Mouse (Mus musculus) kidney, embryonic 15.5 days (tissue): ENCODE results near the gene Agr2. TPM values are rescaled to one million over a fixed set of nuclear protein-coding genes. Genes with fewer than 3 reads are reported as not detected.

ENCODE experiments used
- ATAC-seq: fragments of 200-750 bp; cut with Nextera tagmentation; replicated peaks from 2 replicates; pipeline ENCODE4 v1.8.0; 2017; ENCODE audit warnings: moderate TSS enrichment; ENCODE audit not compliant: low FRiP score
- H3K27ac ChIP-seq: fragments of 300-500 bp; sonication (generic); 2 replicates; pipeline ENCODE4 v1.5.1; 2015; ENCODE audit warnings: mild to moderate bottlenecking, inconsistent platforms
- H3K27me3 ChIP-seq: fragments of 300-500 bp; sonication (generic); 2 replicates; pipeline ENCODE4 v1.6.1; 2015; ENCODE audit warnings: inconsistent platforms
- H3K36me3 ChIP-seq: fragments of 300-500 bp; sonication (generic); 2 replicates; pipeline ENCODE4 v1.6.1; 2015; ENCODE audit warnings: inconsistent platforms
- H3K4me1 ChIP-seq: fragments of 300-500 bp; sonication (generic); 2 replicates; pipeline ENCODE4 v1.6.1; 2015; ENCODE audit warnings: inconsistent platforms
- H3K4me2 ChIP-seq: fragments of 300-500 bp; sonication (generic); 2 replicates; pipeline ENCODE4 v1.6.1; 2015; ENCODE audit warnings: moderate library complexity, mild to moderate bottlenecking, inconsistent platforms
- H3K4me3 ChIP-seq: fragments of 300-500 bp; sonication (generic); replicated peaks from 2 replicates; pipeline ENCODE4 v1.5.1; 2015; ENCODE audit warnings: mild to moderate bottlenecking, inconsistent platforms
- H3K9ac ChIP-seq: fragments of 300-500 bp; sonication (generic); 2 replicates; pipeline ENCODE4 v1.6.1; 2015; ENCODE audit warnings: mild to moderate bottlenecking, inconsistent platforms
- H3K9me3 ChIP-seq: fragments of 300-500 bp; sonication (generic); replicated peaks from 2 replicates; pipeline ENCODE4 v1.6.1; 2016; ENCODE audit warnings: inconsistent platforms
- WGBS: fragments of 180-500 bp; shearing (Covaris S2); methylation state at CpG from one replicate; pipeline ENCODE4 v1.1.7; 2015; ENCODE audit warnings: mixed read lengths; 5-methylcytosine and 5-hydroxymethylcytosine counted together
- polyA plus RNA-seq: library from polyadenylated mRNA; unstranded; fragments of >200 nt; fragmentation: Nextera tagmentation; extraction: Ambion mirVana; gene quantifications from 2 replicates; pipeline ENCODE4 v1.2.1, GENCODE M21; 2015

Agr2 gene
- polyA plus RNA-seq, 1 experiment from 2014 or later: 1.4 TPM

- no peak for ATAC-seq
- peaks cover 20% of the 10 kb centered on the region for H3K4me1 ChIP-seq
- no peak overlapping the region for H3K9ac ChIP-seq
- no peak overlapping the region for H3K4me2 ChIP-seq
- H3K9me3 ChIP-seq: no peaks in the 10 kb centered on the region
- no peak overlapping the region for H3K4me3 ChIP-seq
- no peaks in the 10 kb centered on the region for H3K36me3 ChIP-seq
- H3K27ac ChIP-seq: no peak overlapping the region
- H3K27me3 ChIP-seq: no peaks in the 10 kb centered on the region
Observed at GRCm38 (mm10) chr12:35994098-35994497, 1.4 kb downstream of the Agr2 start.

- peaks cover 20% of the 10 kb centered on the region for H3K4me1 ChIP-seq
- no peak overlapping the region for H3K4me3 ChIP-seq
- no peak for ATAC-seq
- no peaks in the 10 kb centered on the region for H3K27me3 ChIP-seq
- H3K27ac ChIP-seq: no peak overlapping the region
- no peaks in the 10 kb centered on the region for H3K9me3 ChIP-seq
- H3K36me3 ChIP-seq: no peaks in the 10 kb centered on the region
- no peak overlapping the region for H3K9ac ChIP-seq
- 42% methylated on average over 5 of the region's 5 CpGs for WGBS
- no peak overlapping the region for H3K4me2 ChIP-seq
Observed at GRCm38 (mm10) chr12:35995799-35996198, 3.1 kb downstream of the Agr2 start.

GRCm38 (mm10) chr12:36004714-36005113 is 12.0 kb downstream of the Agr2 start:
- no peak overlapping the region for H3K9ac ChIP-seq
- no peaks in the 10 kb centered on the region for H3K27me3 ChIP-seq
- H3K27ac ChIP-seq: no peak overlapping the region
- no peak overlapping the region for H3K4me2 ChIP-seq
- H3K36me3 ChIP-seq: no peaks in the 10 kb centered on the region
- WGBS: 70% methylated on average over 4 of the region's 4 CpGs
- no peak overlapping the region for H3K4me3 ChIP-seq
- no peaks in the 10 kb centered on the region for H3K9me3 ChIP-seq
- no peak for ATAC-seq
- peaks cover 27% of the 10 kb centered on the region for H3K4me1 ChIP-seq

GRCm38 (mm10) chr12:36007581-36007980 is 14.9 kb downstream of the Agr2 start:
- no peak overlapping the region for H3K27ac ChIP-seq
- peaks cover 13% of the 10 kb centered on the region for H3K4me1 ChIP-seq
- no peaks in the 10 kb centered on the region for H3K9me3 ChIP-seq
- 75% methylated on average over 2 of the region's 2 CpGs for WGBS
- H3K9ac ChIP-seq: no peak overlapping the region
- H3K4me2 ChIP-seq: no peak overlapping the region
- no peaks in the 10 kb centered on the region for H3K36me3 ChIP-seq
- no peaks in the 10 kb centered on the region for H3K27me3 ChIP-seq
- ATAC-seq: no peak
- H3K4me3 ChIP-seq: no peak overlapping the region

GRCm38 (mm10) chr12:36008364-36009047 is 15.8 kb downstream of the Agr2 start:
- WGBS: 39% methylated on average over 6 of the region's 6 CpGs
- no peaks in the 10 kb centered on the region for H3K9me3 ChIP-seq
- H3K36me3 ChIP-seq: no peaks in the 10 kb centered on the region
- no peaks in the 10 kb centered on the region for H3K27me3 ChIP-seq
- H3K4me2 ChIP-seq: no peak overlapping the region
- no peak for ATAC-seq
- peaks cover 12% of the 10 kb centered on the region for H3K4me1 ChIP-seq
- H3K9ac ChIP-seq: no peak overlapping the region
- H3K4me3 ChIP-seq: no peak overlapping the region
- H3K27ac ChIP-seq: 0 out of 2 replicates have a peak overlapping the region, but pooled peaks have one; percentile 37

GRCm38 (mm10) chr12:36013216-36013910 is 20.7 kb downstream of the Agr2 start:
- 64% methylated on average over 7 of the region's 7 CpGs for WGBS
- Histone ChIP-seq H3K4me3 (no peak overlapping the region), H3K4me1 (peaks cover 7% of the 10 kb centered on the region), H3K9me3 (no peaks in the 10 kb centered on the region), H3K9ac (no peak overlapping the region), H3K36me3 (peaks cover 8% of the 10 kb centered on the region), H3K27ac (no peak overlapping the region), H3K4me2 (no peak overlapping the region), H3K27me3 (no peaks in the 10 kb centered on the region)
- no peak for ATAC-seq

- no peak for ATAC-seq
- H3K4me2 ChIP-seq: no peak overlapping the region
- 76% methylated on average over 2 of the region's 2 CpGs for WGBS
- no peaks in the 10 kb centered on the region for H3K9me3 ChIP-seq
- no peak overlapping the region for H3K9ac ChIP-seq
- no peak overlapping the region for H3K4me3 ChIP-seq
- no peaks in the 10 kb centered on the region for H3K27me3 ChIP-seq
- H3K27ac ChIP-seq: no peak overlapping the region
- H3K4me1 ChIP-seq: no peaks in the 10 kb centered on the region
- peaks cover 23% of the 10 kb centered on the region for H3K36me3 ChIP-seq
Observed at GRCm38 (mm10) chr12:36017791-36018190, 25.1 kb downstream of the Agr2 start.

- ATAC-seq: no peak
- Histone ChIP-seq H3K27me3 (no peaks in the 10 kb centered on the region), H3K4me2 (no peak overlapping the region), H3K4me3 (no peak overlapping the region), H3K9ac (no peak overlapping the region), H3K36me3 (peaks cover 23% of the 10 kb centered on the region), H3K9me3 (no peaks in the 10 kb centered on the region), H3K27ac (no peak overlapping the region), H3K4me1 (no peaks in the 10 kb centered on the region)
- 78% methylated on average over 4 of the region's 4 CpGs for WGBS
Observed at GRCm38 (mm10) chr12:36019572-36019971, 26.9 kb downstream of the Agr2 start.

GRCm38 (mm10) chr12:36020081-36020480 is 27.4 kb downstream of the Agr2 start:
- no peak overlapping the region for H3K27ac ChIP-seq
- ATAC-seq: no peak
- H3K4me2 ChIP-seq: no peak overlapping the region
- H3K4me3 ChIP-seq: no peak overlapping the region
- H3K9me3 ChIP-seq: no peaks in the 10 kb centered on the region
- H3K9ac ChIP-seq: no peak overlapping the region
- no peaks in the 10 kb centered on the region for H3K4me1 ChIP-seq
- H3K27me3 ChIP-seq: no peaks in the 10 kb centered on the region
- peaks cover 17% of the 10 kb centered on the region for H3K36me3 ChIP-seq
- WGBS: 89% methylated on average over 3 of the region's 3 CpGs

GRCm38 (mm10) chr12:36020710-36021109 is 28.0 kb downstream of the Agr2 start:
- 89% methylated on average over 2 of the region's 2 CpGs for WGBS
- no peak for ATAC-seq
- H3K4me2 ChIP-seq: no peak overlapping the region

GRCm38 (mm10) chr12:36026126-36026525 is 33.4 kb downstream of the Agr2 start:
- no peak for ATAC-seq
- H3K27ac ChIP-seq: no peak overlapping the region
- no peaks in the 10 kb centered on the region for H3K9me3 ChIP-seq
- no peak overlapping the region for H3K9ac ChIP-seq
- H3K4me1 ChIP-seq: no peaks in the 10 kb centered on the region
- H3K27me3 ChIP-seq: no peaks in the 10 kb centered on the region
- no peak overlapping the region for H3K4me3 ChIP-seq
- WGBS: 95% methylated on average over 4 of the region's 4 CpGs
- no peaks in the 10 kb centered on the region for H3K36me3 ChIP-seq
- no peak overlapping the region for H3K4me2 ChIP-seq

More at GRCm38 (mm10) chr12:36020710-36021109, 28.0 kb downstream of the Agr2 start:
- no peak overlapping the region for H3K4me3 ChIP-seq
- H3K27ac ChIP-seq: no peak overlapping the region
- no peaks in the 10 kb centered on the region for H3K4me1 ChIP-seq
- H3K27me3 ChIP-seq: no peaks in the 10 kb centered on the region
- peaks cover 15% of the 10 kb centered on the region for H3K36me3 ChIP-seq
- no peak overlapping the region for H3K9ac ChIP-seq
- H3K9me3 ChIP-seq: no peaks in the 10 kb centered on the region

GRCm38 (mm10) chr12:36027171-36027570 is 34.5 kb downstream of the Agr2 start:
- Histone ChIP-seq H3K36me3 (no peaks in the 10 kb centered on the region), H3K27ac (no peak overlapping the region), H3K4me2 (no peak overlapping the region), H3K4me1 (no peaks in the 10 kb centered on the region), H3K27me3 (no peaks in the 10 kb centered on the region), H3K4me3 (no peak overlapping the region), H3K9me3 (no peaks in the 10 kb centered on the region), H3K9ac (no peak overlapping the region)
- no peak for ATAC-seq
- WGBS: 92% methylated on average over 2 of the region's 2 CpGs
